Mouse (Mus musculus) left cerebral cortex, adult 8-10 months (tissue): ENCODE data around the gene Adh5. TPM values are rescaled to one million over a fixed set of nuclear protein-coding genes. Genes with fewer than 3 reads are reported as not detected.
A peak's percentile ranks its signal among the peaks of the same experiment; 100 is the strongest.
"Not testable (repeated sequence)": the region's sequence is repeated elsewhere in the genome, so short reads cannot be mapped to it uniquely, and the experiment has no call there.

Experiments
- DNase-seq, 2 experiments: peaks; one replicate each; pipeline ENCODE4 v3.0.0; 2022; ENCODE audit warnings: low spot score in 2 of 2
- total RNA-seq, 4 experiments: library from RNA; stranded (reverse); gene quantifications; 2 replicates each; pipeline ENCODE4 v1.2.4; 2022

Gene Adh5
- total RNA-seq, 4 experiments from 2014 or later, result 63.2 to 73.5 (median 70.0) TPM

GRCm38 (mm10) chr3:138460260-138460659, 17.4 kb downstream of the Adh5 start:
- no peak for DNase-seq

- DNase-seq, result no peak
These were observed 18.9 kb downstream of the Adh5 start for GRCm38 (mm10) chr3:138461832-138462231.

- no peak for DNase-seq
These were observed 20.2 kb downstream of the Adh5 start for GRCm38 (mm10) chr3:138463137-138463536.

GRCm38 (mm10) chr3:138463807-138464206, 20.9 kb downstream of the Adh5 start:
- DNase-seq, result no peak

GRCm38 (mm10) chr3:138464573-138465147, 21.8 kb downstream of the Adh5 start:
- DNase-seq, result no peak

- DNase-seq, result not testable (repeated sequence)
These were observed 23.8 kb downstream of the Adh5 start for GRCm38 (mm10) chr3:138466656-138467055.

GRCm38 (mm10) chr3:138471066-138471465, 28.2 kb downstream of the Adh5 start:
- DNase-seq, result no peak

GRCm38 (mm10) chr3:138479489-138479888, 36.6 kb downstream of the Adh5 start:
- DNase-seq, result no peak

GRCm38 (mm10) chr3:138481526-138482284, 38.8 kb downstream of the Adh5 start:
- DNase-seq, result no peak

- DNase-seq, result no peak
These were observed 40.3 kb downstream of the Adh5 start for GRCm38 (mm10) chr3:138483240-138483639.

GRCm38 (mm10) chr3:138488584-138489326, 45.9 kb downstream of the Adh5 start:
- DNase-seq, result no peak

GRCm38 (mm10) chr3:138489327-138490033, 46.6 kb downstream of the Adh5 start, which contains the start of gene Metap1:
Gene Metap1, minus strand, starts transcription at chr3:138489515.
- peak; percentile 88 to 94 for DNase-seq

- DNase-seq, result no peak
These were observed 47.1 kb downstream of the Adh5 start for GRCm38 (mm10) chr3:138490034-138490337.

GRCm38 (mm10) chr3:138493668-138494067, 50.8 kb downstream of the Adh5 start:
- DNase-seq, result no peak

GRCm38 (mm10) chr3:138494565-138494964, 51.7 kb downstream of the Adh5 start:
- DNase-seq, result no peak

GRCm38 (mm10) chr3:138495166-138496145, 52.6 kb downstream of the Adh5 start:
- peak in 1 of 2 experiments; percentile 32 for DNase-seq

- no peak for DNase-seq
These were observed 55.8 kb downstream of the Adh5 start for GRCm38 (mm10) chr3:138498731-138499130.

GRCm38 (mm10) chr3:138499854-138500740, 57.2 kb downstream of the Adh5 start:
- no peak for DNase-seq

GRCm38 (mm10) chr3:138503754-138504153, 60.9 kb downstream of the Adh5 start:
- DNase-seq, result no peak
